Mouse (Mus musculus): ENCODE results near the gene Htra2. TPM values are rescaled to one million over a fixed set of nuclear protein-coding genes. Genes with fewer than 3 reads are reported as not detected.
A peak's percentile ranks its signal among the peaks of the same experiment; 100 is the strongest.

The Htra2 gene
- total RNA-seq, 2 experiments from 2014 or later: 30.1 to 33.5 TPM

DNA sequence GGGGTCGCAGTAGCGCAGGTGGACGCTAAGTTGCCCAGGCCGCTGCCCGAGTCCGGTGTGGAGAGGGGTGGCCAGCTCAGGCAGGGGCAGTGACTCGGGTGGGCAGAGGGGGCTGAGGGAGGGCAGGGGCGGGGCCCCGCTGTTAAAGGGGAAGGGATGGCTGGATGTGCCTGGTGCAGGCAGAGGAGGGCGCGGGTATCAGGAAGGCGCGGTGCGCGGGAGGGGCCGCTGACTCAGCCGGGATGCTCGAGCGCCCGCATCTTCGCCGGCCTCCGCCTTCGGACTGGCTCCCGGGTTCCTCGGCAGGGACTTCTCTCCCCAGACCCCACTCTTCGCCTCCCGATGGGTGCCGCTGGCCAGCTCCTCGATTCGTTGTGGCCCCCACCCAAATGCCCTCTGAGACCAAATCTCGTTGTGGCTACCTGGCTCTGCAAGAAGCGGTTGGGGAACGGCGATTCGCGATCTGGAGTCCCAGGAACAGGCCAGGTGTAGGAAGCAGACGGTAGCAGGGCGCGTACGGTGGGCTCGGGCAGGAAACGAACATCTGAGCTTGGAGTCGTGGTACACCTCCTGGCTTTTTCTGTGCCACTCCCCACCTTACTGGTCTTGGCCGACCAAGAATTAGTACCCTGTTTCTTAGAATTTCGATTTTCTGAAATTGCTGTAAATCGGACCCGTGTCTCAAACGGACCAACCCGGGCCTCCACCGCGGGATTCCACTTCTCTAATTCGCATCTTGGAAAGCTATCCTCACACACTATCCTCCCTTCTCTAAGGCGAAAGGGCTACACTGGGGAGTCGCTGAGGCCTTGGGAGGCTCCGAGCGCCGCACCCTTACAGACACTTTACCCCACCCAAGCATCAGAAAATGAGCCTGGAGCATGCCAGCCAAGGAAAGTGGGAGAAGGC, 15.5 kb upstream of the Htra2 start:
- DNase-seq (ENCODE audit: low spot score in 2 of 2): peak in 1 of 2 experiments; percentile 35

DNA sequence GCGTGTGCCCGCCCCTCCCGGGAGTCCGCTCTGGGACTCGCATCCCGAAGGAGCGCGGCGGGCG, 15.0 kb upstream of the Htra2 start, which contains the start of gene Tlx2:
Gene Tlx2, minus strand, starts transcription at position 47 of the 64 bp plus-strand sequence.
- no peak for DNase-seq (ENCODE audit: low spot score in 2 of 2)

DNA sequence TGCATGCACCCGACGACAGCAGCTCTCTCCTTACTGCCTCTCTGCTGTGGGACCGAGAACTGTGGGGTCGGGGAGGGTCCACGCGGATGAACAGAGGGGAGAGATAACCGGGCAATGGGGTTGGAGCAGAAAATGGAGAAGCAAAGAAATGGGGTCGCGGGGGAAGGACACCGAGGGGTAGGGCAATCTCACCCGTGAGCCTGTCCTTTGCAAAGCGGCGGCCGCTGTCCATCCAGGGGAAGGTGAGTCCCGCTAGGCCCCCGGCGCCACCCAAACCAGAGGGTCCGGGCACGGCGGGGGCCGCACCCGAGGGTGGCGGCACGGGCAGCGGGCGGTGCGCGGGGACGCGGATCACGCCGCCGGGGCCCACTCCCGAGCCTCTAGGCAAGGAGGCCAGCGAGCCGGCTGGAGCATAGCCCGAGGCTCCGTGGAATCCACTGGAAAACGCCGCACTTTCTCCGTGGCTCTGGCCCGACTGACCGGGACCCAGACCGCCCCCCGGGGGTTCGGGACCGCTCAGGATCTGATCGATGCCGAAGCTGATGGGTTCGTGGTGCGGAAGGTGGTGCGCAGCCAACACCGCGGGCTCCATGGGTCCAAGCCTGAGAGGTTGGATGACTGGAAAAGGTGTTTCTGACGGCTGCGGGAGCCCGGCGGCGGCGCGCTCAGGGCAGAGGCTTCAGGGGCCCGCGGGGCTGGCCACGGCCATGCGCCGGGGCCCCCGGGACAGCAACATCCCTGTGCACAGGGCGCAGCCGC, 14.6 kb upstream of the Htra2 start:
- no peak for DNase-seq (ENCODE audit: low spot score in 2 of 2)

DNA sequence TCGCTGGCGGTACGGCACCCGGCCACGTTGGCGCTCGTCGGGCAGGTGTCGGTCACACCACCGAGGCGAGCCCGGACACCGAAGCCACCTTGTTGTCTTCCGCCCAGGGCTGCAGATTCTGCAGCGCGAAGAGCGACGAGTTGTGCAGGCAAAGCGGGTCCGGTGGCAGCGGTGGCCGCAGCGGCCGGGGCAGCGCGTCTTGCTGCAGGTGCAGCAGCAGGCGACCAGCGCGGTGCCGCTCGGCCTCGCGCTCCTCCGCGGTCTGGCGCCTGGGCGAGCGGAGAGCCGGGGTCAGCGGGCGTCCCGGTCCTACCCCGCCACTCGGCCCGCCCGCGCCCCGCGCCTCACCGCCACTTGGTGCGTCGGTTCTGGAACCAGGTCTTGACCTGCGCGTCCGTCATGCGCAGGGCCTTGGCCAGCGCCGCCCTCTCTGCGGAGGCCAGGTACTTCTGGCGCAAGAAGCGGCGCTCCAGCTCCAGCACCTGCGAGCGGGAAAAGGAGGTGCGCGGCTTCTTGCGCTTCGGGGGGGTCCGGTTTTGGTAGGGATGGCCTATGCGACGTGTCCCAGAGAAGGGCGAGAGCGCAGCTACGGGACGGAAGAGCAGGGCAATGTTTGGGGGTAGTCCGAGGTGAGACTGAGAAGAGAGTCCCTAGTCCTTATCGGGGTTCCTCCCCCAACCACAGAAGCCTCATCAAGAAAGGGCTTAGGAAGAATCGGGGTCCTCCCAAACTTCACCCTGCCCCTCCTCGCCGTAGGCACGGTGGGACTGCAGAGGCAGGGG, 13.8 kb upstream of the Htra2 start:
- DNase-seq (ENCODE audit: low spot score in 2 of 2): peak in 1 of 2 experiments; percentile 18

DNA sequence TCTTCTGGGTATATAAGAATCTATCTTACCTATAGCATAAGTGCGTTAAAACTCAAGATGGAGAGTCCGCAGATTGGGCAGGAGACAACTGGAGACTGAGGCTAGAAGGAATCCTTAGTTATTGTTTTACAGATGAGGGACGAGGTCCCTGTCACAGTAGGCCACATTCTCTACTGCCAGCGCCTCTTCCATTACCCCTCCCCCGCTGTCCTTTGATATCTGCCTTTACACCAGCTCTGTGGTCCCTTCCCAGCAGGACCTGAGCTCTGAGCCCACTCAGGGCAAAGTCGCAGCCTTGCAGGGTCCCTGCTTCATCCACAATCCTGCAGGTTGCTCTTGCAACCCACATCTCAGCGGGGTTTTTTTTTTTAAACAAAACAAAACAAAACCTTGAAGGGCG, 13.1 kb upstream of the Htra2 start:
- DNase-seq (ENCODE audit: low spot score in 2 of 2): no peak

DNA sequence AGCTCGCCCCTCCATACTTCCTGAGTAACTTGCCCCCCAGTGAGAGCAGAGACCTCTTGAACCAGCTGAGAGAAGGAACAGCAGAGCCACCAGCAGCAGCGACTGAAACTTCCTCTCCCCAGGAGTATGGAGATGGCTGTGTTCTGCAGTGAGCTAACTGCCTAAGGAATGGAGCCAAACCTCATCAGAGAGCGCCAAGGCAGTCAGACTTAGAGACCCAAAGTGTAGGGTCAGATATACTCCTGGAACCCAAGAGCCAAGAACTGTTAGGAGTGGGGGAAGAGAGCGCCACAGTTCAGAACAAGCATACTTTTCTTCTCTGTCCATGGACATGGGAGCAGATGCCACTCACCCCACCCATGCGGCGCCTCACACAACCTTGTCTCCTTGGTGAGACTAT, 11.4 kb upstream of the Htra2 start:
- no peak for DNase-seq (ENCODE audit: low spot score in 2 of 2)

DNA sequence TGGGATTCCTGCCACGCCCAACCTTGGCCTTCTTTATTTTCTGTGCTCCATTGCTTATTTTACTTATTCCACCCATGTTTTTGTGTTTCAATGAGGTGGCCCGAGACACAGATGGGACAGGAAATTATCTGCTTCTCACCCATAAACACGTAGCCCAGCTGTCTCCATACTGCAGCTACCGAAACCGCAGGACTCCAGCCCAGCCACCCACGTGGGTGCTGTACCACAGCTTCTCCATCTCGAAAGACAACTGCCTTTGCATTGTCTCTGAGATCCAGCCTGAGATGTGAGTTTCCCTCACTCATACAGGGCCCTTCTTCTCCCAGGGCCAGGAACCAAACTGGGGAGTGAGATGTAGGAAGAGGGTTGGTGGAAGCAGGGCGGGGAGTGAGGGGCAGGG, 10.9 kb upstream of the Htra2 start:
- DNase-seq (ENCODE audit: low spot score in 2 of 2): no peak

DNA sequence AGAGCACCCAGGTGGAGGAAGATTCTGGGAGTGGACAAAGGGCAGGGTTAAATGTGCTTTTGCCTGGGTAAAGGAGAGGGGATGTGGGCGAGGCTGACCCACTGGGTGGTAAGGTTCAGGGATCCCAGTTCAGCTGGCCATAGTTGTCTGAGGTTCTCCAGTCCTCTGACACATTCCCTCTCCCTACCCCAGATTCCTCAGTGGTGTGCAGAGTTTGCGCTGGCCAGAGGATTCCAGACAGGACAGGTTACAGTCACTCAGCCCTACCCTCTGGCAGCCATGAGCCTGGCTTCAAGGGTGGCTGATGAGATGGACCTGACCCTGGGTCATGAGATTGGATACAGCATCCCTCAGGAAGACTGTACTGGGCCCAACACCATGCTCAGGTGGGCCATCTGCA, 3.7 kb upstream of the Htra2 start:
- DNase-seq (ENCODE audit: low spot score in 2 of 2): no peak

DNA sequence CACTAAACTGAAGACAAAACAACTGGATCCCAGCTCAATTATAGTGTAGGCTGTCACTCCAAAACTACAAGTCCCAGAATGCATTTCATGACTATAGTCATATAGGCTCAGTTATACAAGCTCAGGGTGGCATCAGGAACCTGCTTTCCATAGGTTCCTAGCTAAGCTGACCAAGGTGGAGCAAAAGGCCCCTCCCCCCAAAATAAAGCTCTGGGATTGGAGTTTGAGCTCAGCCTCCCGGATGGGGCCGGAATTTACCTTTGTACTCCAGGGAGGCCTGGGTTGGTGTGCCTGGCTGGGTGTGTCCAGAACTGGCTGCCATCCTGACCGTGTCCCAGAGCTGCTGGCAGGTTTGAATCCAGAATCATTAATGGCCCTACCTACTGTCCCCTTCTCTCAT, 2.7 kb upstream of the Htra2 start, which contains the start of gene Dqx1:
Gene Dqx1, plus strand, starts transcription at position 55 of the 400 bp plus-strand sequence.
- no peak for DNase-seq (ENCODE audit: low spot score in 2 of 2)

DNA sequence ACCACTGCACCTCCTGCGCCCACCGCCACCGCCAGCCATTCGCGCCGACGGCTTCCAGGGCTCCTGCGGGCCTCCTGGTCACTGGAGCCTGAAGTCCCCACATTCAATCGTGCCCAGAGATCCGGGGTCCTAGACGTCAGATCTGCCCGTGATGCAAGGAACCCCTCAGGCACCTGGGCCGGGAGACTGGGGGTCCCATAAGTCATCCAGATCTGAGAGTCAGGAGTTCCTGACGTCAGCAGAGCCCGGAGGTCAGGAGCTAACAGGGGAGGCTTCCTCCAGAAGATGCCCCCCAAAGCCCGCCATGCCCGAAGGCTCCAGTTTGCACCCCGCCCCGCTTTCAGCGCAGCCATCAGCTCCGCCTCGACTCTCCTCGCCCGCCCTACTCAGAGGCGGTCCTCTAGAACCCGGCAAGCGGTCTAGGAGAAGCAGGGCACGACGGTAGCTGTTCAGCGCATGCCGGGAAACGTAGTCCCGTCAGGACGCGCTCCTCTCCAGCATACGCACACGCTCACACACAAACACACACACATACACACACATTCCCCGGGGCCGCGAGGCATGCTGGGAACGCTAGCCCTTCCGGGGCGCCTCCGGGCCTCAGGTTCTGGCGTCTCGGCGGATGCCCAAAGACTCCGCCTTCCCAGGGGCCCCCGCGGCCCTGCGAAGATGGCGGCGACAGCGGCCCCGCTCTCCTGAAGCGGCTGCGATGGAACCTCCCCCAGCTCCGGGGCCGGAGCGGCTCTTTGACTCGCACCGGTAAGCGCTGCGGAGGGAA, 810 bp downstream of the Htra2 start, which contains the start of gene Aup1:
Gene Aup1, plus strand, starts transcription at position 448 of the 778 bp plus-strand sequence.
- DNase-seq (ENCODE audit: low spot score in 2 of 2): peak; percentile 91 to 95

DNA sequence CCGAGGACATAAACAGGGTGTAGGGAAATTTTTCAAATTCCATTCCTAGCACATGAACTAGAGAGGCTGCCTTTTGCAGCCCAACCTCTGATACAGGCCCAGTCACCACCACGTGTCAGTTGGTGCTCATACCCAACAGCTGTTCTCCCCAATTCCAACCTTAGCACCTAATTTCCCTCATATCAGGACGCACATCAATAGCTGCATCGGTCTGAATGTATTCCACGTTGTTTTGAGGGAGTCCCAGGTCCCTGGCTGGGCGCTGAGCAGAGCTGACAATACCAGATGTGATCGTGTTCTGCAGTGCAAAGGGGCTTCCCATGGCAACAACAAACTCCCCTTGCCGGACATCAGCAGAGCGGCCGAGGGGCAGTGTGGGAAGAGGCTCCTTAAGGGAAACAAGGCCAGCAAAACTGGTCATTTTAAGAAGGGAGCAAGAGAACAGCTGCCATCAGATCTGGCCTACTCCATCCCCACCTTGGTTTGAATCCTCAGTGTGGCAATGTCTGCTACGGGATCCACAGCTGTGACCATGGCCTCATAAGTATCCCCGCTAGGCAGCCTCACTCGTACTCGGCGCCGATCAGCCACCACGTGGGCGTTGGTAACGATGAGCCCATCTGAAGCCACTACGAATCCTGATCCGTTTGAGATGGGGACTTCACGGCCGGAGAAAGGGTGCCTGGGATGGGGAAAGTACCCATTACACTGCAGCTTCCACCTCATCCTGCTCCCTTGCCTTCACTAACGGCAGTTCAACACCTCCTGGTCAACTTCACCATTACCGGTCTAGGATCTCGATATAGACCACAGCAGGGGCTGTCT, 1.7 kb downstream of the Htra2 start:
- no peak for DNase-seq (ENCODE audit: low spot score in 2 of 2)

DNA sequence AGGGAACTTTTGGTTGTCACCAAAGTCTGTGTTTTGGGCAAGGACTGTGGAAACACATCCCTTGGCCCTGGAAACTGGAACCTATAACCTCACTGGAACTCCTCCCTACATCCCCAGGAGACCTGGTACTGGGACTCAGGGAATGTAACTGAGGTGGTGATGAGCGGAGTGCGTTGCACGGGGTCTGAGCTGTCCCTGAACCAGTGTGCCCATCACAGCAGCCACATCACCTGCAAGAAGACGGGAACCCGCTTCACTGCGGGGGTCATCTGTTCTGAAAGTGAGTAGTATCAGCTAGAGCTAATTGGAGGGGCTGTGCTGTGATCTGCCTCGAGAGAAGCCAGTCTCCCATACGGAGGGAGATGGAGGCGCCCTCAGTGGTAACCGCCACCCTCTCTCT, 5.7 kb downstream of the Htra2 start:
- DNase-seq (ENCODE audit: low spot score in 2 of 2): no peak

DNA sequence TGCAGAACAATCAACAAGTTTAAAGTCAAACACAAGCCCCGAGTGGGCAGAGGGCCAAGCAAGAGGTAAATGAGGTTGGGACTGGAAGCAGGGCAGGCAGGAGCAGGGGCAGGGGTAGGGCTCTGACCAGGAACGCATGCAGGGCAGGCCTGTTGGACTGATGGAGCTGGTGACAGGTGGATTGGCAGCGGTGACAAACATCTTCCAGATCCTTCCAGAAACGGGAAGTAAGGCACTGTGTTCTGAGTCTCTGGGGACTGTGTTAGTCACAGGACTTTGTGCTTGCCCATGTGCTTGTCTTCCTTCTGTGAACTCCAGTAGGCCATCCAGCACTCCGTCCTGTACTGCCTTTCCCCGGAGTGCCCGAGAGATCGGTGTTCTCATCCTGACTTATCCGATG, 10.3 kb downstream of the Htra2 start:
- no peak for DNase-seq (ENCODE audit: low spot score in 2 of 2)

DNA sequence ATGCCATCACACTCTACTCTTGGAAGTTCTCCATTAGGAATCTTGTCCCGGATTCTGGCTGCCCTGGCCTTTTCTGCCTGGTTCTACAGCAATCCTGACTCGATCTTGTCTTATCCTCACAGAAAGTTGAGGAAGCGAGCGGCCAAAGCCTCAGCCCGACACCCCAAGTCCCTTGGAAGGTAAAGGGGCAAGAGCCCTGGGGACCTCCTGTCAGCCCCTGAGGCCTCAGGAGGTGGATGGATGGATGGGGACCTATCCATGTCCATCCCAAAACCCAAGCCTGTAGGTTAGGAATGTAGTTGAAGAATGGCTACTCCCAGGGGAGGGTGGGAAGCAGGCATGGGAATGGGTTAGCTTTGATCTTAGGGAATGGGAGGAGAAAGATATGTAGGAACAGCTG, 11.1 kb downstream of the Htra2 start:
- DNase-seq (ENCODE audit: low spot score in 2 of 2): no peak

DNA sequence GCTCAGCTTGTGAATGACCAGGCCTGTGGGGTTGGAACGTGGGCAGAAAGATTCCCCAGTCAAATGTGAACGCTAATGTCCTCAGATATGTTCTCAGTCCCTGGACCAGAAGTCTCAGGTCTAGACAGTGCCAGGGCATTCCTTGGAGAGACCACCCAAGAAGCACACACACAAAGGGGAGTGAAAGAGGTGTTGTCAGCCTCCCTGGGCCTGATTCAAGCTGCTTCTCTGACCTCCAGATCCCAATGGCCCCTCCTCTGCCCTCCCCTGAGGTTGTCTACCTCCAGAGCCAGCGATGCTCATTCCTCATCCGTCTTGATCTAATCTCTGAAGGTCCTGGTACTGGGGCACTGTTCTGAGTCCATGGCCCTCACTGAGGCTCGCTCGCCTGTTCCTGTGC, 11.5 kb downstream of the Htra2 start:
- DNase-seq (ENCODE audit: low spot score in 2 of 2): no peak

DNA sequence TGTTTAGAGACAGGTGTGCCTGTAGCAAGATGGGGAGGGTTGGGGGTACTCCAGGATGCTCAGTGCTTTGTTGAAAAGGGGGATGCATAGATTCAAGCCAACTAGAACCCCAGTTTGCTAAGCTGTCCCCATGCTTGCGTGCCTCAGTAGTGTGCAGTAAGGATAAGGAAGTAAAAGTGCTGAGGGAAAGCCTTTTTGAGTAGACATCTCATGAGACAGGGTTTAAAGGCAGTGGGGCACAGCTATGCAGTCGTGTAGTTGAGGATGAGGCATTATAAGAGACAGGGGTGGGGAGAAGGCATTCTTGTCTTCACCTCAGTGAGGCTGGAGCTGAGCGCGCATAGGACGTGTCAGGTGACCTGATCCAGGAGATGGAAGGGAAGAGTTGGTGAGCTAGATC, 14.5 kb downstream of the Htra2 start:
- DNase-seq (ENCODE audit: low spot score in 2 of 2): no peak

DNA sequence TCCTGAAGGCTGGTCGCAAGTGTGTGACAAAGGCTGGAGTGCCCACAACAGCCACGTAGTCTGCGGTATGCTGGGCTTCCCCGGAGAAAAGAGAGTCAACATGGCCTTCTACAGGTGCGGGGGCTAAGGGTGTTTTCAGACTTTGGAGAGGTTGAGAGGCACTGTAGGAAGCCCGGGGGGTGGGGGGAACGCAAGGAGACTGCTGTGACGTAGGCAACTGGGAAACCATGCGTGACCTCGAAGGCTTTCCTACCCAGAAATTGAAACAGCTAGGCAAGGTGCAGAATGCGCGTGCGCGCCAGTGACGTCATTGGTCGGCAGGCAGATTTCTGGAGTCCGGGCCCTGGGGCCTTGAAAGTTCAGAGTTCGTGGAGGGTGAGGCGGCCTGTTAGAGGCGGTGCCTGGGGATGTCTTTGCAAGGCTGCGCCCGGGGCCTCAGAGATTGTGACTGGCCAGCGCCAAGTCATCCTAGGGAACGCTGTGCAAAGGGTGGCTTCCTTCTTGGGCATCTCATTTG, 16.5 kb downstream of the Htra2 start:
- peak; percentile 72 to 86 for DNase-seq (ENCODE audit: low spot score in 2 of 2)

DNA sequence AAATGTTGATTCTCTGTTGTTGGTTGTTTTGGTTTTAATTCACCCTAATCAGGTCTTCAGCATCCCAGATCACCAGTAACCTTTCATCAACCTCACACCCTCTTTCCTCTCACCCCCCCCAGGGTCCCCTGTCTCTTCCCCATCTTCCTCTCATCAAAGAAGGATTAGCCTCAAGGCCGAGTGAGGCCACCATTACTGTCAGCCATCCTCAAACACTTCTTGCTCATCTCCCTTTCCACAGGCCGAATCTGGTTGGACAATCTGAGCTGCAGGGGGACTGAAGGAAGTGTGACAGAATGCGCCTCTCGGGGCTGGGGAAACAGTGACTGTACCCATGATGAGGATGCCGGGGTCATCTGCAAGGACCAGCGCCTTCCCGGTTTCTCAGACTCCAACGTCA, 17.9 kb downstream of the Htra2 start:
- no peak for DNase-seq (ENCODE audit: low spot score in 2 of 2)

DNA sequence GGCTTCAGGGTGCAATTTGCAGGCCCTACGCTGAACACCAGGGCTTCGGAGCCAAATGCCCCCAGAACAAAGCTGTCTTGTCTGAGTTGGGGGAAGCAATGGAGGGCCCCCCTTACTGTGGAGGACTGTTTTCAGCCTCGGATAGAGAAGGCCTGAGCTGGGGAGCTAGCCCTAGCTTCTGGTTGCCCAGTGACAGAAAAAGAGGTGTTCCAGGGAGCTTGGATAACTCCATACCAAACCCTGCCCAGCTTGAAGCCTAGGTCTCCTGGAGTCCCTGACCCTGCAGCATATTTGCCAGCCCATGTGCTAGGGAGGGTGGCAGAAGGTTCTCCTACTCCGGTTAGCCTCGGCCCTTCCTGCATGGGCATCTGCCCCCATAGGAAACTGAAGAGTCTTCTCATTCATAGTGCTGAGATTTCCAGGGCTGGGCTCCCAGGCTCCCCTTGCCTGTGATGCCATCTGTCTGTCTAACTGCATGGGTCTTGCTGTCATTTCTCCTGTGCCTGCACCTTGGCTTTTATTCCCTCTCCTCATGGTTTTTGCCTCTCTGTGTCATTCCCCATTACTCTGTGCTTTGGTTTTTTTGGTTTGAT, 20.5 kb downstream of the Htra2 start:
- no peak for DNase-seq (ENCODE audit: low spot score in 2 of 2)
